Mouse (Mus musculus): Measurements from ENCODE around the gene Il16.

DNA sequence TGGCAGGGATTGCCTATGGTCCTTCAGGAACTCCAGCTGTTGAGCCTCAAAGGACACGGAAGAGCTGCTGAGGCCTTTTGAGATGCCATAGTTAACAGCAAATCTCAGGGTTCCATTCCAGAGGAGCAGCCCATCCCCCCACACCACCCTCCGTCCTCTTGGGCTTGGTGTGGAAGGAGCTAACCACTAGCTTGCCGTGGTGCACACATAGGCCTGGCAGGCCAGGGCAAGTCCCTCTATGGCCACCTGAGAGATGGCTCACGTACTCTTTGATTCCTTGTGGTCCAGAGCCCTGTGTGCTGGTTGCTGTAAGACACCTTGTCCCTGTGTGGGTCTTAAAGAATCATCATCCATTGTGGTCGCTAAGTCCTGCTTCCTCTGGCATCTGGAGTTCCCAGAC, 104.9 kb downstream of the Il16 start:
- TF ChIP-seq GATA1 (IDR thresholded peaks at IDR 0.05; ENCODE audit: borderline replicate concordance, low read length) (no peak), FLI1 (IDR thresholded peaks at IDR 0.05; ENCODE audit: low read length) (no peak)

Data from megakaryocyte, embryonic 14.5 days (primary cell).